In genomic region chr4:148328237-148328636, GRCm38 (mm10) we compare ENCODE assay signal across 22 mouse cellular contexts. TPM values are rescaled to one million over a fixed set of nuclear protein-coding genes. Genes with fewer than 3 reads are reported as not detected.
DNase-seq lines count a peak whose midpoint lies in the region; ATAC-seq and TF ChIP-seq lines count a peak whose summit lies in the region.
"Had no signal": no experiment of that assay in that cellular context is flagged by ENCODE, and none has a peak within 500 bp of the region (broad histone marks: within the 10 kb centered on the region; RNA-seq: fewer than 3 reads in every experiment).

No protein-coding gene starts in this region.

- 0 out of 2 replicates have a peak overlapping the region, but pooled peaks have one; percentile 78 for H3K27ac ChIP-seq in hindbrain, embryonic 11.5 days (ENCODE audit: low read depth, low read length)
- H3K27ac ChIP-seq in hindbrain, embryonic 16.5 days (ENCODE audit: low read depth, low read length) = no peak overlapping the region
- H3K27ac ChIP-seq in midbrain, embryonic 12.5 days (replicated peaks) = peak overlapping the region; percentile 77; the same call in 1 of the 2 replicates
- no peak overlapping the region for H3K27ac ChIP-seq in midbrain, postnatal 0 days (ENCODE audit: low read depth, low read length)
- H3K27ac ChIP-seq: heart, embryonic 15.5 days; liver, embryonic 13.5 days had no signal

- no peak overlapping the region for H3K9ac ChIP-seq in hindbrain, embryonic 11.5 days (ENCODE audit: low read depth, low read length)
- no peak overlapping the region for H3K9ac ChIP-seq in hindbrain, embryonic 16.5 days (ENCODE audit: low read depth, low read length)
- no peak overlapping the region for H3K9ac ChIP-seq in midbrain, embryonic 12.5 days (replicated peaks)
- no peak overlapping the region for H3K9ac ChIP-seq in midbrain, postnatal 0 days (replicated peaks; ENCODE audit: low read length, poor library complexity, severe bottlenecking)
- H3K9ac ChIP-seq: embryonic facial prominence, embryonic 12.5 days; heart, embryonic 15.5 days; liver, embryonic 13.5 days had no signal

- no peak overlapping the region for H3K4me2 ChIP-seq in hindbrain, embryonic 11.5 days (replicated peaks; ENCODE audit: low read depth, low read length)
- H3K4me2 ChIP-seq in hindbrain, embryonic 16.5 days (ENCODE audit: low read length) = no peak overlapping the region
- no peak overlapping the region for H3K4me2 ChIP-seq in midbrain, embryonic 12.5 days (replicated peaks)
- no peak overlapping the region for H3K4me2 ChIP-seq in midbrain, postnatal 0 days (ENCODE audit: low read depth, low read length, poor library complexity, severe bottlenecking)
- H3K4me2 ChIP-seq: embryonic facial prominence, embryonic 12.5 days; heart, embryonic 15.5 days; liver, embryonic 13.5 days had no signal

- DNase-seq in hindbrain, embryonic 11.5 days (ENCODE audit: low spot score) = no peak
- no peak for DNase-seq in midbrain, postnatal 0 days (ENCODE audit: low spot score)
- DNase-seq in R1 (ENCODE audit: low read depth, low spot score) = peak; percentile 54
- DNase-seq in retina, embryonic 14.5 days (ENCODE audit: low spot score) = peak; percentile 33
- no peak for DNase-seq in layer of hippocampus, postnatal 36 days
- DNase-seq: adrenal gland, adult 2 months; cerebellum, adult 11-12 months; cerebellum, postnatal 10 days; heart, postnatal 36 days; kidney, adult 9 months; kidney, postnatal 36 days; liver, embryonic 13.5 days; lung, adult 2 months; lung, postnatal 4 days; spleen, adult 18-20 months had no signal

- TF ChIP-seq CTCF in midbrain, postnatal 0 days (IDR thresholded peaks at IDR 0.05) = no peak

- no peaks in the 10 kb centered on the region for H3K9me3 ChIP-seq in hindbrain, embryonic 11.5 days (ENCODE audit: control insufficient read depth, low read length)
- no peaks in the 10 kb centered on the region for H3K9me3 ChIP-seq in hindbrain, embryonic 16.5 days (ENCODE audit: control insufficient read depth, low read length)
- no peaks in the 10 kb centered on the region for H3K9me3 ChIP-seq in midbrain, embryonic 12.5 days
- H3K9me3 ChIP-seq in midbrain, postnatal 0 days (ENCODE audit: low read length) = no peaks in the 10 kb centered on the region
- H3K9me3 ChIP-seq: embryonic facial prominence, embryonic 12.5 days; heart, embryonic 15.5 days; liver, embryonic 13.5 days had no signal

- H3K4me1 ChIP-seq in hindbrain, embryonic 11.5 days (replicated peaks; ENCODE audit: control insufficient read depth, insufficient read depth, low read length) = peaks cover 14% of the 10 kb centered on the region
- H3K4me1 ChIP-seq in hindbrain, embryonic 16.5 days (ENCODE audit: control insufficient read depth, insufficient read depth, low read depth, low read length) = peaks cover 23% of the 10 kb centered on the region
- peaks cover 45% of the 10 kb centered on the region for H3K4me1 ChIP-seq in midbrain, embryonic 12.5 days
- peaks cover 4% of the 10 kb centered on the region for H3K4me1 ChIP-seq in midbrain, postnatal 0 days (ENCODE audit: insufficient read depth, low read length)
- H3K4me1 ChIP-seq: heart, embryonic 15.5 days; liver, embryonic 13.5 days had no signal

- no peak for ATAC-seq in hindbrain, embryonic 11.5 days (ENCODE audit: low FRiP score)
- ATAC-seq in hindbrain, embryonic 16.5 days = no peak
- no peak for ATAC-seq in midbrain, embryonic 12.5 days (ENCODE audit: low FRiP score, low read depth)
- ATAC-seq in midbrain, postnatal 0 days (ENCODE audit: low FRiP score) = no peak
- ATAC-seq: inflammation-experienced regulatory T-cells, adult 6 months had no signal

- H3K4me3 ChIP-seq in hindbrain, embryonic 11.5 days (ENCODE audit: low read depth, low read length) = no peak overlapping the region
- no peak overlapping the region for H3K4me3 ChIP-seq in hindbrain, embryonic 16.5 days (ENCODE audit: low read length)
- no peak overlapping the region for H3K4me3 ChIP-seq in midbrain, embryonic 12.5 days
- H3K4me3 ChIP-seq in midbrain, postnatal 0 days (ENCODE audit: low read depth, low read length) = no peak overlapping the region
- H3K4me3 ChIP-seq: embryonic facial prominence, embryonic 12.5 days; heart, embryonic 15.5 days; liver, embryonic 13.5 days had no signal

- H3K36me3 ChIP-seq in hindbrain, embryonic 11.5 days (ENCODE audit: control insufficient read depth, insufficient read depth, low read length) = no peaks in the 10 kb centered on the region
- H3K36me3 ChIP-seq in hindbrain, embryonic 16.5 days (ENCODE audit: control insufficient read depth, insufficient read depth, low read length) = no peaks in the 10 kb centered on the region
- no peaks in the 10 kb centered on the region for H3K36me3 ChIP-seq in midbrain, embryonic 12.5 days
- H3K36me3 ChIP-seq in midbrain, postnatal 0 days (ENCODE audit: insufficient read depth, low read length) = no peaks in the 10 kb centered on the region
- H3K36me3 ChIP-seq: embryonic facial prominence, embryonic 12.5 days; heart, embryonic 15.5 days; liver, embryonic 13.5 days had no signal

- 74% methylated on average over 1 of the region's 1 CpGs for WGBS in hindbrain, embryonic 11.5 days
- WGBS in hindbrain, embryonic 16.5 days = 74% methylated on average over 1 of the region's 1 CpGs
- 96% methylated on average over 1 of the region's 1 CpGs for WGBS in midbrain, embryonic 12.5 days
- 95% methylated on average over 1 of the region's 1 CpGs for WGBS in midbrain, postnatal 0 days

- no peaks in the 10 kb centered on the region for H3K27me3 ChIP-seq in hindbrain, embryonic 11.5 days (ENCODE audit: control insufficient read depth, insufficient read depth, low read length)
- no peaks in the 10 kb centered on the region; the same call in 1 of the 2 replicates for H3K27me3 ChIP-seq in hindbrain, embryonic 16.5 days (replicated peaks; ENCODE audit: control insufficient read depth, insufficient read depth, low read length)
- peaks cover 33% of the 10 kb centered on the region; the same call in 1 of the 2 replicates for H3K27me3 ChIP-seq in midbrain, embryonic 12.5 days
- no peaks in the 10 kb centered on the region for H3K27me3 ChIP-seq in midbrain, postnatal 0 days (ENCODE audit: insufficient read depth, low read length)
- H3K27me3 ChIP-seq: embryonic facial prominence, embryonic 12.5 days had no signal

RNA-seq across cellular contexts. Expression of gene Disp3, which starts 40.5 kb away (rescaled TPM):
- 6.4 and 7.0 TPM in 2 replicates for polyA plus RNA-seq in hindbrain, embryonic 11.5 days (2014; fragmentation: Nextera tagmentation; extraction: Ambion mirVana)
- 11.6 and 13.6 TPM in 2 replicates for polyA plus RNA-seq in hindbrain, embryonic 16.5 days (2015; fragmentation: Nextera tagmentation; extraction: Ambion mirVana)
- polyA plus RNA-seq in midbrain, embryonic 12.5 days (2016; fragmentation: Nextera tagmentation; extraction: Ambion mirVana) = 7.8 and 9.4 TPM in 2 replicates
- total RNA-seq in midbrain, postnatal 0 days (2014; rRNA removed) = 19.7 and 25.1 TPM in 2 replicates
- polyA plus RNA-seq in midbrain, postnatal 0 days (2015; fragmentation: Nextera tagmentation; extraction: Ambion mirVana) = 6.8 and 7.8 TPM in 2 replicates
- total RNA-seq in layer of hippocampus, postnatal 36 days (2021) = 10 to 100 TPM; 37.5 to 39.4 TPM
- total RNA-seq: heart, postnatal 36 days; megakaryocyte-erythroid progenitor cell, adult 5-6 weeks had no signal
- polyA plus RNA-seq: heart, embryonic 15.5 days; inflammation-experienced regulatory T-cells, adult 6 months; lung, adult 2 months; thymus, postnatal 0 days had no signal

Comparison
In these comparisons a context has a peak if more than half of its experiments do, and no peak if none do; other contexts are left out.
1. H3K27ac ChIP-seq: peak in hindbrain, embryonic 11.5 days (single experiment) and midbrain, embryonic 12.5 days (single experiment); none in hindbrain, embryonic 16.5 days (single experiment) and midbrain, postnatal 0 days (single experiment).
2. DNase-seq: peak in R1 (single experiment) and retina, embryonic 14.5 days (single experiment); none in hindbrain, embryonic 11.5 days (single experiment), midbrain, postnatal 0 days (single experiment) and layer of hippocampus, postnatal 36 days (0 of 2).